Mouse (Mus musculus) heart, adult 10 weeks (tissue): Measurements from ENCODE around the gene Pdik1l. TPM values are rescaled to one million over a fixed set of nuclear protein-coding genes. Genes with fewer than 3 reads are reported as not detected.

Experiments
- polyA plus RNA-seq: library from polyadenylated mRNA; stranded (reverse); fragments of 350-450 nt; fragmentation: Illumina TruSeq; extraction: RNeasy Lipid Tissue Mini Kit (QIAGEN cat#74804); gene quantifications from one replicate; pipeline ENCODE4 v1.2.3, GENCODE M21; 2014; ENCODE audit warnings: low read depth, low replicate concordance

Gene Pdik1l
- polyA plus RNA-seq = 5.0 TPM

DNA sequence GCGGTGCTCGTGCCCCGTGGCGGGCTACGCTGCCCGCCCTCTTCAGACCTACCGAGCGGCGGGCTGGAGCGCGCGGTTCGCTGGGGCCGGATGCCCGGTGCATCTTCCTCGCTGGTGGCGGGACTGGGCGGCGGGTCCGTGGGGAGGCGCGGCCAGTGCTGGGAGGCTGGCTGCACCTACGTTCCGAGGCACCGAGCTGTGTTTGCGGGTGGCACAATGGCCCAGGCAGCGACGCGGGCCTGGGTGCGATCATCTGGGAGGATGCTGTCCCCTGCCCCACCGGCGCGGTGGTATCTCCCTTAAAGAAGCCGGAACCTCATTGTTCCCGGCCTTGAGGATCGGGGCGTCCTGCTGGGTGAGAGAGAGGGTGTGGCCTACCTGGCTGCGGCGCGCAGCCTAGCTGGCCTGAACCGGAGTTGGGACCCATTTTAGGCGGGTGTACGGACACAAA is at the start of gene Pdik1l:
Gene Pdik1l, minus strand, starts transcription at position 321 of the 451 bp plus-strand sequence.

DNA sequence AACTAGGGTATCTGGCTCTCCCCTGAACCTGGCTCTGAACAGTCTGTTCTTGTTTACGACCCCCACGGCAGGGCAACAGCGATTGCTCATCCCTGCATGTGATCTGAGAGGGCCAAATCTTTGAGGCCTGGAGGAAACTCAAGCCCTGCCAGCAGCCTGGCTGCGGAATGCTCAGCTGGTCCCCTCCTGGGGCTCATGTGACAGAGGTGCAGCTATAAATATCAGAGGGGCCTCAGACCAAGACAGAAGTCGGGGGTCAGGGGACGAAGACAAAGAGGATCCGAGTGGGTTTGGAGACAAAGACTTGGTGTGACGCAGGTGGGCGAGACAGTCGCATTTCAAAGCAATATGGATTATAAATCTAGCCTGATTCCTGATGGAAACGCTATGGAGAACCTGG is 27.2 kb upstream of the Pdik1l start, which contains the start of gene Trim63:
Gene Trim63, plus strand, starts transcription at position 245 of the 400 bp plus-strand sequence.

DNA sequence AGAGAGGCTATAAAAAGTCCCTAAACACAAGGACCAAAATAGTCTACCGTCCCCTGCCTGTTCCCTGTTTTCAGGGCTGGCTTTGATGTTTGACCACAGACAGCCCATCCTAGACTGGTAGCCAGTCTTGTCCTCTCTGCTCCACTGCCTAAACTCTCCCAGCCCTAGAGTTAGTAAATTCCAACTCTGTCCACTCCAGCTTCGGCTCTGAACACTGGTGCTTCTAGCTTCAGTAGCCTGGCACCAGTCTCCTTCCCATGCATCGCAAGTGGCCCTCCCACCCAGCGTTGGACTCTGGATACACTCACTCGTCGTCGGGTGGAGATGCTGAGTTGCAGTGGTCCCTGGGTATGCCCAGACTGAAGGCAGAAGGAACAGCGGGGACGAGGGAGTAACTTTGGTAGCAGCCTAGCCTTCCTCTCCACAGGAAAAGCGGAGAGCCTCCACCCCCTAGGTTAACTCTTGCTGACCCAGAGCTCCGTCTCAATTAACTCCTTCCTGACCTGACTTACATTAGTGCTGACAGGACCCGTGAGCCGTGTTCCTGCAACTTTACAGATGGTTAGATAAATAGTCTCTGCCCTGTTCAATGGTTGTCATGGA is 33.9 kb downstream of the Pdik1l start, which contains the start of gene Grrp1:
Gene Grrp1, minus strand, starts transcription at position 385 of the 603 bp plus-strand sequence.

DNA sequence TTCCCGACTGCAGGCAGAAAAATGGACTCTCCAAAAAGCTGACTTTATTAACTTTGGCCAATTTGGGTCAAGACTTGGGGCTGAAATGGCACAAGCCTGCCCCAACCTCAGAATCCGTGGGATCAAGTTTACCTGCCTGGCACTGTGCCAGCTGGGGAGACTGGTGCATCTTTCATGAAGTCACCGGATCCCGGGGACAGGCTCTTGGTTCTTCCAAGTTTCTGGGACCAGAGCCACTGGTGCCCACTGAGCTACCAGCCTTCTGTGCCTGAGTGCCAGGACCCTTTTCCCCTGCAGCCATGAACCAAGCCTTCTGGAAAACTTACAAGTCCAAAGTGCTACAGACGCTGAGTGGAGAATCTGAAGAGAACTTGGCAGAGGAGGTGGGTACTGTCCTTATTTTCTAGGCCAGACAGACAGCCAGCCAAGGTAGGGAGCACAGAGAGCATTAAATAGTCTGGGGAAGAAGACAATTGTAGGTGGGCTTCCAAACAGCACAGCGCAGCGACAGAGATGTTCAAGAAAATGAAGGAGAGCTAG is 40.9 kb downstream of the Pdik1l start, which contains the start of gene Gm30191:
Gene Gm30191, plus strand, starts transcription at position 217 of the 540 bp plus-strand sequence.

DNA sequence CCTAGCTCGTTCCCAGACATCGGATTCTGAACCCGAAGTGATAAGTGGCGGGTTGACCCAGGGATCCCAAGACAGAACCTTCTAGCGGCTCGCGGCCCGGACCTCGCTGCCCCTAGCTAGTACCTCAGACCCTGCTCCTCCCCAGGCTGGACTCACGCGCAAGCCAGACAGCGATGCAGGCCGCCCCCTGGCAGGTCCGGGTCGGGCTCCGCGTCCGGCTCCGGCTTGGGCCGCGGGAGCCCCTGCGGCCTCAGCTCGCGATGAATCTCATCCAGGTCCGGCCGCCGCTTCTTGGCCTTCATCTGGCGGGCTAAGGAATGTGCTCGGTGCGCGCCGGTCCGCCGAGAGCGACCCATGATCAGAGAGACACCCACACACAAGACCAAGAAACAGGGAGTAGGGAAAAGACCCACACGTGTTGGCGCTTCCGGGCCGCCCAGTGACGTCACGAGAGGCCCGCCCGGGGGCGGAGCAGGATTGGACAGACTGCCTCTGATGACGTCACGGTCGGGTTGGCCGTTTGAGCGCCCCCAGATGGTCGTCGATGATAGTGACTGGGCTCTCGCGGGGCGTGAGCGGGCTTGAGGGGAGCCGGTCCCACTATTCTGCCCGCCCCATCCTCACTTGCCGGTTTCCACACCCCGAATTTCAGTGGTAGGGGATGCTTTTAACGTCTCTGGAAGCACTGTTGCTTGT is 42.4 kb downstream of the Pdik1l start, which contains the start of gene Zfp593:
Gene Zfp593, minus strand, starts transcription at position 445 of the 696 bp plus-strand sequence.

DNA sequence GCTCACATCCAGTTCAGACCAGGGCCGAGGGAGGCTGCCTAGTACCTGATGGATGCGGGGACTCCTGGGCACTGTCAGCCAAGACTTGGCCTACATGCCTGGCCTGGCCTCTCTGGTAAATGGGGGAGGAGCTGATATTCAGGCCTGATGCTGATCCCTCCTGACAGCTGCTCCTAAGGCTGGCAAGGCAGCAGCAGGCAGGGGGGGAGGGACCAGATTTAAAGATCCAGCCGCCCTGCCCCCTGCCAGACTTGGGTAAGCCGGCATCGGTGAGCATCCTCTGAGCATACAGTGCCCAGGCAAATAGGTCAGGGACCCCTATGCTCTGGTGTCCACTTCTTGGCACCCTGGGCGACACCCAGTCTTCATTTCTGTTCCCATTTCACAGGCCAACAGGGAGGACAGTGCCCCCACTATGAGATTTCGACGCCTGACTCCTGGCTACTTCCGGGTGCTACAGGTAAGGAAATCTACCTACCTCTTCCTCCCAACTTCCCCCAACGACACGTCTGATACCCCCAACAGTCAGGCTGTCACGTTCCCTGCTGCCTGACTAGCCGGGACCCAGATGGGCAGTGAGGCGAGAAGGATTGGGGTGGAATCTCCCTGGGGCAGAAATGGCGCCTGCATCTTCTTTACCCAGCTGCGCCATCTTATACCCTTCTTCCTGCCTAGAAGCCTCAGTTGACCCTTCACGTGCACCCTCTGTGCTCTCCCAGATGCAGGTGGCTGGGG is 44.0 kb downstream of the Pdik1l start, which contains the start of gene E130218I03Rik:
Gene E130218I03Rik, plus strand, starts transcription at position 147 of the 735 bp plus-strand sequence.

DNA sequence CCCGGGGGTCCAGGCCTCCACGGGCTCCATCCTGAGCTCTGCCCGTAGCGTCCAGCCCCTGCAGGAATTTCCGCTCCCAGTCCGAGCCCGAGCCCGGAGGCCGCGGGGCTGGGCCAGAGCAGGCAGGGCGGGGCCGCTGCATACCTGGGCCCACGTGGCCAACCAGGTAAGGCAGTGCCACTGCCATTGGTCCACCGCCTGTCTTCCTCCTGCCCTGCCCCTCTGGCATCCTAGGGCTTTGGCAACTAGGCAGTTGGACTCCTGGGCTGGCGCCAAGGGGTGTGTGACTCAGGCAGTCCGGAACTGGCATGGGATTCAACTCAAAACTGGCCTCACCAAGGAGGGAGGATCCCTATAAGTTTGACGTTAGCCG is 49.4 kb downstream of the Pdik1l start, which contains the start of gene Cnksr1:
Gene Cnksr1, minus strand, starts transcription at position 121 of the 373 bp plus-strand sequence.

DNA sequence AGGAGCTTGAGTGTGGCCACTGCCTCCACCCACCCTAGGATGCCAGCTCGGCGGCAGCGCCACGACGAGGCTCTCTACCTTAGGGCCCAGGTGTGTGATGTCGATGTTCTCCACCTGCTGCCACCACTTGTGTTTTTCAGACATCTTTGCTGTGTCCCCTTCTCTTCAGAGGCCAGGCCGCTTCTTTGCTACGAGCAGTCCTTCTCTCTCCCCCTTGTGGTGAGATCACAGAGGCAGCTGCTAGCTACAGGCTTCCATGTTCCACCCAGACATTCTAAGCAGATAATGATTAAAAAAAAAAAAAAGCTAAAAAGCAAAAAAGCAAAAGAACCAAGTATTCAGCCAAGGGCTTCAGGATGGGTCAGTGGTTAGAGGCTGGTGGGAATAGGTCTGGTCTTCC is 60.5 kb downstream of the Pdik1l start, which contains the start of gene Catsper4:
Gene Catsper4, minus strand, starts transcription at position 190 of the 400 bp plus-strand sequence.

Other genes with a start within 250 kb of the Pdik1l start
- gene Zfp683, start 234.1 kb downstream of the Pdik1l start, polyA plus RNA-seq = not detected
- gene Crybg2, start 227.1 kb downstream of the Pdik1l start, polyA plus RNA-seq = not detected
- gene Cd52, start 192.8 kb downstream of the Pdik1l start, polyA plus RNA-seq = 15.5 TPM
- gene Ubxn11, start 185.3 kb downstream of the Pdik1l start, polyA plus RNA-seq = 0.97 TPM
- gene Sh3bgrl3, start 159.1 kb downstream of the Pdik1l start, polyA plus RNA-seq = 47.5 TPM
- gene Cep85, start 100.8 kb downstream of the Pdik1l start, polyA plus RNA-seq = 63.7 TPM
- not detected for gene Gm7534, start 84.9 kb downstream of the Pdik1l start, polyA plus RNA-seq
- not detected for gene Catsper4, start 60.5 kb downstream of the Pdik1l start, polyA plus RNA-seq
- gene Cnksr1, start 49.5 kb downstream of the Pdik1l start, polyA plus RNA-seq = 5.7 TPM
- not detected for gene E130218I03Rik, start 44.2 kb downstream of the Pdik1l start, polyA plus RNA-seq
- gene Zfp593, start 42.3 kb downstream of the Pdik1l start, polyA plus RNA-seq = 4.1 TPM
- not detected for gene Gm30191, start 41.0 kb downstream of the Pdik1l start, polyA plus RNA-seq
- gene Grrp1, start 33.8 kb downstream of the Pdik1l start, polyA plus RNA-seq = 4.6 TPM
- gene Trim63, start 27.2 kb upstream of the Pdik1l start, polyA plus RNA-seq = 278 TPM
- 0.31 TPM for gene Slc30a2, start 55.3 kb upstream of the Pdik1l start, polyA plus RNA-seq
- 15.3 TPM for gene Extl1, start 96.0 kb upstream of the Pdik1l start, polyA plus RNA-seq
- 11.4 TPM for gene Pafah2, start 108.4 kb upstream of the Pdik1l start, polyA plus RNA-seq
- gene Stmn1, start 180.4 kb upstream of the Pdik1l start, polyA plus RNA-seq = 24.0 TPM
- gene Paqr7, start 208.8 kb upstream of the Pdik1l start, polyA plus RNA-seq = 13.3 TPM
- gene Aunip, start 223.1 kb upstream of the Pdik1l start, polyA plus RNA-seq = not detected
- gene Mtfr1l, start 247.5 kb upstream of the Pdik1l start, polyA plus RNA-seq = 168 TPM